Mouse (Mus musculus) hindbrain, embryonic 12.5 days (tissue): Measurements from ENCODE around the gene Kpna7. TPM values are rescaled to one million over a fixed set of nuclear protein-coding genes. Genes with fewer than 3 reads are reported as not detected.

Experiments
- ATAC-seq: fragments of 200-750 bp; cut with Nextera tagmentation; 2 replicates; pipeline ENCODE4 v1.8.0; 2017; ENCODE audit warnings: moderate TSS enrichment; ENCODE audit not compliant: low FRiP score
- H3K27ac ChIP-seq: fragments of 300-500 bp; sonication (generic); 2 replicates; pipeline ENCODE4 v1.5.1; 2016; ENCODE audit warnings: mild to moderate bottlenecking
- H3K27me3 ChIP-seq: fragments of 300-500 bp; sonication (generic); 2 replicates; pipeline ENCODE4 v1.6.1; 2016; ENCODE audit warnings: mild to moderate bottlenecking
- H3K36me3 ChIP-seq: fragments of 300-500 bp; sonication (generic); 2 replicates; pipeline ENCODE4 v1.6.1; 2016; ENCODE audit warnings: mild to moderate bottlenecking
- H3K4me1 ChIP-seq: fragments of 300-500 bp; sonication (generic); 2 replicates; pipeline ENCODE4 v1.6.1; 2016
- H3K4me2 ChIP-seq: fragments of 300-500 bp; sonication (generic); replicated peaks from 2 replicates; pipeline ENCODE4 v1.6.1; 2016; ENCODE audit warnings: mild to moderate bottlenecking
- H3K4me3 ChIP-seq: fragments of 300-500 bp; sonication (generic); 2 replicates; pipeline ENCODE4 v1.5.1; 2016; ENCODE audit warnings: mild to moderate bottlenecking
- H3K9ac ChIP-seq: fragments of 300-500 bp; sonication (generic); 2 replicates; pipeline ENCODE4 v1.6.1; 2016; ENCODE audit warnings: mild to moderate bottlenecking, moderate library complexity
- H3K9me3 ChIP-seq: fragments of 300-500 bp; sonication (generic); replicated peaks from 2 replicates; pipeline ENCODE4 v1.6.1; 2016; ENCODE audit warnings: mild to moderate bottlenecking
- WGBS: fragments of 180-500 bp; shearing (Covaris S2); methylation state at CpG from one replicate; pipeline ENCODE4 v1.1.7; 2016; 5-methylcytosine and 5-hydroxymethylcytosine counted together
- polyA plus RNA-seq: library from polyadenylated mRNA; unstranded; fragments of >200 nt; fragmentation: Nextera tagmentation; extraction: Ambion mirVana; gene quantifications from 2 replicates; pipeline ENCODE4 v1.2.1, GENCODE M21; 2016

The Kpna7 gene
- polyA plus RNA-seq, 1 experiment from 2014 or later = not detected

DNA sequence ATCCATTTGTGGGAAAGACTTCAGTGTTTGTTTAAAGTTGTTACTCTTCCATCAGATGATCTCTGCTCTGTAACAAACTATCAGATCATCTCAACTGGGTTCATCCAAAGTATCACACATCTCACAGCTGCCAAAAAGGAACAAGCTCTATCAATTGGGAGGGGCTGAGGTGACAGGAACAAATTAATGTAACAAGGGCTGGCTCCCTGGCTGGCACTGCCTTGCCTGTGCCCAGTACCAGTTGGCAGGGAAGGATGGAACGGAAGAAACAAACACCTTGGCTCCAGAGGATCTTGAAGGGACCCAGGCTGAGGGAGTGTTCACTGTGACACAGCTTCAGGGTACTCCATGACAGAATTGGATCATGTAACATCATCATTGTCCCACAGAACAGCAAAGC is 135.8 kb downstream of the Kpna7 start:
- H3K4me2 ChIP-seq = no peak overlapping the region
- no peak overlapping the region for H3K9ac ChIP-seq
- H3K9me3 ChIP-seq = no peaks in the 10 kb centered on the region
- no peak overlapping the region for H3K4me3 ChIP-seq
- 93% methylated on average over 1 of the region's 1 CpGs for WGBS
- H3K36me3 ChIP-seq = no peaks in the 10 kb centered on the region
- ATAC-seq = no peak
- no peak overlapping the region for H3K27ac ChIP-seq
- H3K27me3 ChIP-seq = no peaks in the 10 kb centered on the region
- peaks cover 14% of the 10 kb centered on the region; the same call in 1 of the 2 replicates for H3K4me1 ChIP-seq

DNA sequence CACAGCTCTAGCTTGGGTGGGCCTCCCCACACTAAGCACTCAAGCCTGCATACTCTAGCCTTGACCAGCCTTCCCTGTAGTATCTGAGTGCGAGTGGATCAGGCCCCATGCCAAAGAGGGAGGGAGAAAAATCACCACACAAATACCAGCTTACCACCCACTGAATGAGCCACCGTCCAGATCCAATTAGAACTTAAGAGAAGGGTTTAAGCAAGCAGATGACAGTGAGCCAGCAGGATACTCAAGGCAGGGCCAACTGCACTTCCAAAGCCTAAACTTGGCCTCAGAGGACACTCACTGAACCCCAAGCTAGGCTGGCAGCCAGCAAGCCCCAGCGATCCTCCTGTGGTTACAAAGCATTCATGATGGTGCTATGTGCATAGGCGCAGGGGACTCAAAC is 137.8 kb downstream of the Kpna7 start:
- ATAC-seq = no peak
- Histone ChIP-seq H3K27ac (no peak overlapping the region), H3K9ac (no peak overlapping the region), H3K4me1 (peaks cover 17% of the 10 kb centered on the region), H3K9me3 (no peaks in the 10 kb centered on the region), H3K27me3 (no peaks in the 10 kb centered on the region), H3K36me3 (no peaks in the 10 kb centered on the region), H3K4me3 (no peak overlapping the region), H3K4me2 (no peak overlapping the region)
- WGBS = 83% methylated on average over 4 of the region's 4 CpGs

DNA sequence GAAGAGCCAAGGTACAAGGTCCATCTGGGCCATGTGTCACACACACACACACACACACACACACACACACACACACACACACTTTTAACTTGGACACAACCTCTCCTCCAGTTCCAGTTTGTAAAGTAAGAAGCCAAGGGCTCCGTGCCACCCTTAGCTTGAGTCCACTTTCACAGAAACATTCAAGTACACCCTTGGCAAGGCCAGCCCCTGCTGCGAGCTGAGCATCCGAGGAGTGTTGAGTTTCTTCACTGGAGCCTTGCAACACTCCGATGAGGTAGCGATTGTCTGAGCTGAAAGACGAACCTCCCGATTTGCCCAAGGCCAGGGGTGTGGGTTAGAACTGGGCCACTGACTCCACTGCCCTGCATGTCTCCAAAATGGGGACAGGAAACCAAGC is 138.9 kb downstream of the Kpna7 start:
- WGBS = 80% methylated on average over 7 of the region's 7 CpGs
- Histone ChIP-seq H3K4me1 (peaks cover 20% of the 10 kb centered on the region), H3K4me3 (no peak overlapping the region), H3K27me3 (no peaks in the 10 kb centered on the region), H3K9me3 (no peaks in the 10 kb centered on the region), H3K4me2 (no peak overlapping the region), H3K36me3 (no peaks in the 10 kb centered on the region), H3K9ac (no peak overlapping the region), H3K27ac (no peak overlapping the region)
- ATAC-seq = no peak

DNA sequence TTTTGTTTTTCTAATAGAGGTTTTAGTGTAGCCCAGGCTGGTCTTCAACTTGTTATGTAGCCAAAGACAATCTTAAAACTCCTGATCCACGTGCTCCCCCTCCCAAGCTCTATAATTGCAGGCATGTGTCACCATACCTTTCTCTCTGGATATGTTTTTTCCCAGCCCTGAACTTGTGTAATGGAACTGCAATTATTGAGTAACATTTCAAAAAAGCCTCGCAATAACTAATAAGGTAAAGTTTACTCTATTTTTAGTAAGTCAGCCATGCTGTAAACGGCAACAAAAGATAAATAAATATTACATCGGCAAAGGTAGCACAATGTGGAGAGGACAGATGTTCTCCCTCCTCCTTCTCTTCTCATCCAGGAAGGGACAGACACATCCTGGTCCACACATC is 139.5 kb downstream of the Kpna7 start:
- no peak overlapping the region for H3K9ac ChIP-seq
- no peaks in the 10 kb centered on the region for H3K27me3 ChIP-seq
- no peaks in the 10 kb centered on the region for H3K9me3 ChIP-seq
- no peak overlapping the region for H3K4me3 ChIP-seq
- no peaks in the 10 kb centered on the region for H3K36me3 ChIP-seq
- H3K4me1 ChIP-seq = peaks cover 18% of the 10 kb centered on the region
- WGBS = 89% methylated on average over 4 of the region's 4 CpGs
- H3K4me2 ChIP-seq = no peak overlapping the region
- no peak for ATAC-seq
- no peak overlapping the region for H3K27ac ChIP-seq

DNA sequence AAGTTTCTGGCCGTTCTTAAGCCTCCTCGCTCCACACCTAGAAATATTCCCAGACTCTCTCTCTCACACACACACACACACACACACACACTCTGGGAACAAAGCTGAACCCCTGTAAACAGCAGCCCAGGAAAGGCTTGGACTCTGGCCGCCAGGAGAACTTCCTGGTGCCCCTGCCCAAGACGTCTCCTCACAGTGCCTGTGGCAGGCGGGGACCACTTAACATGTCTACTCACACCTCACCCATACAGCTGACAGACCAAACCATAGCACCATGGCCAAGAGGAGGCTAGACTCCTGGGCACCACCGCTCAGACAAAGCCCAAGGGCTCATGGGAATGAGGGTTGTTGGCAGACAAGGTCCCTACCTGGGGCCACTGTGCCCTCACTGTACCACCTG is 140.5 kb downstream of the Kpna7 start:
- H3K27me3 ChIP-seq = no peaks in the 10 kb centered on the region

DNA sequence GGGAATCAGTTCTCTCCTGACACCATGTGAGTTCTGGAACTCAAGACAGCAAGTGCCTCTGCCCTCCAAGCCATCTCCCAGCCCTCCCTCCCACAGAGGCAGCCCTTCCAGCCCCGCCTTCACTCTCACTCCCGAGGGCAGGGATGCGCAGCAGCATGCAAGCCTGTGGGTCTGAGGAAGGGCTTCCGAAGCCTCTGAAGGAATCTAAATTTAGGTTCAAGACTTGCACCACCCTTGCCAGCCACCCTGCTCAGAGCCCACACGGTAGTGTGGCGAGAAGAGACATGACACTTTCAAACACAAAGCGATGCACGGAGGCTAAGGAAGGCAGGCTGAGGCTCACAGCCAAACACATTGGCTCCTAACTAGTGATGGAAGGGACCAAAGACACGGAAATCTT is 141.4 kb downstream of the Kpna7 start:
- H3K27ac ChIP-seq = no peak overlapping the region
- peaks cover 14% of the 10 kb centered on the region; the same call in 1 of the 2 replicates for H3K4me1 ChIP-seq
- ATAC-seq = no peak
- no peaks in the 10 kb centered on the region for H3K27me3 ChIP-seq
- H3K4me2 ChIP-seq = no peak overlapping the region
- H3K4me3 ChIP-seq = no peak overlapping the region
- H3K9ac ChIP-seq = no peak overlapping the region
- 72% methylated on average over 9 of the region's 9 CpGs for WGBS
- H3K9me3 ChIP-seq = no peaks in the 10 kb centered on the region
- H3K36me3 ChIP-seq = no peaks in the 10 kb centered on the region

More for the DNA sequence above, 140.5 kb downstream of the Kpna7 start:
- H3K4me1 ChIP-seq = peaks cover 18% of the 10 kb centered on the region
- ATAC-seq = no peak
- H3K27ac ChIP-seq = no peak overlapping the region
- no peak overlapping the region for H3K4me3 ChIP-seq
- H3K9ac ChIP-seq = no peak overlapping the region
- H3K36me3 ChIP-seq = no peaks in the 10 kb centered on the region
- no peaks in the 10 kb centered on the region for H3K9me3 ChIP-seq
- H3K4me2 ChIP-seq = no peak overlapping the region
- WGBS = 84% methylated on average over 6 of the region's 6 CpGs

DNA sequence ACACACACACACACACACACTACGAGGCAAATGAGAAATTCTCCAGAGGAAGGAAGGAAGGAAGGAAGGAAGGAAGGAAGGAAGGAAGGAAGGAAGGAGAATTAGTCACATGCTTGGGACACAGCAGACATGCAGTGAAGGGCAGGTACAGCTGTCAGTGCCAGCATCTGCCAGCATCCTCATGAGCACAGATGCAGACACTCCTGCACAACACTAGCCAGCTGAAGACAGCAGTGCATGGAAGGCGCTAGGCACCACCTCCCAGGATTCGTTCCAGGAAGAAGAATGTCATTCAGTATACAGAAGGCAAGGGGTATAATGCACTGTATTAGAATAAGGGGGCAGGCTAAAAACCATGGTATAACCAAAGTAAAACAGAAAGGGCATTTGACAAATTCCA is 142.9 kb downstream of the Kpna7 start:
- no peak for ATAC-seq
- 82% methylated on average over 3 of the region's 3 CpGs for WGBS
- no peaks in the 10 kb centered on the region for H3K27me3 ChIP-seq
- H3K4me3 ChIP-seq = no peak overlapping the region
- no peaks in the 10 kb centered on the region for H3K36me3 ChIP-seq
- peak overlapping the region; percentile 23; the same call in 1 of the 2 replicates for H3K27ac ChIP-seq
- peaks cover 24% of the 10 kb centered on the region for H3K4me1 ChIP-seq
- H3K9me3 ChIP-seq = no peaks in the 10 kb centered on the region
- no peak overlapping the region for H3K9ac ChIP-seq
- H3K4me2 ChIP-seq = no peak overlapping the region

DNA sequence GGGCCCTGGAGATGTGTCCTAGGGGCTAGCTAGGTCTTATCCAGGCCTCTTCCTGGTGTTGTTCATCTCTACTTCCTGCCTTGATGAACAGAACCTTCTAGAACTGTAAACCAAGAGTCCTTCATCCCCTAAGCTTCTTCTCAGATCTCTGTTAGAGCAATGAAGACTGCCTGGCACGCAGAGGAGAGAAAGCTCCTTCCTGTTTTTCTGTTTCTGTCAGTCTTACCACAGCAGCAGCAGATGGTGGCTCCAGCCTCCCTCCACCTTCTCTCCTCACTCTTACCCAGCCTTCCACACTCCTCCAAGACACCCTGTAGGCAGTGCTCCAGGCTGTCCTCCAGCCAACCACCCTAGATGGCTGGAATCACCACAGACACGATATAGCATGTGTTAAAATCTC is 146.5 kb downstream of the Kpna7 start:
- no peak for ATAC-seq
- Histone ChIP-seq H3K4me2 (no peak overlapping the region), H3K36me3 (no peaks in the 10 kb centered on the region), H3K4me1 (peaks cover 32% of the 10 kb centered on the region), H3K4me3 (no peak overlapping the region), H3K27me3 (no peaks in the 10 kb centered on the region), H3K9ac (no peak overlapping the region), H3K27ac (no peak overlapping the region), H3K9me3 (no peaks in the 10 kb centered on the region)
- 87% methylated on average over 2 of the region's 2 CpGs for WGBS

Other genes with a start within 250 kb of the Kpna7 start
- 32.6 and 33.3 TPM in 2 replicates for gene Smurf1, start 118.2 kb downstream of the Kpna7 start, polyA plus RNA-seq
- gene Gm4871, start 51.3 kb downstream of the Kpna7 start, polyA plus RNA-seq = not detected in 2 replicates
- not detected in 2 replicates for gene 1700018F24Rik, start 41.0 kb downstream of the Kpna7 start, polyA plus RNA-seq
- gene Arpc1a, start 200 bp downstream of the Kpna7 start, polyA plus RNA-seq = 191 and 201 TPM in 2 replicates
- gene Arpc1b, start 30.2 kb upstream of the Kpna7 start, polyA plus RNA-seq = 95.5 and 108 TPM in 2 replicates
- gene Pdap1, start 56.2 kb upstream of the Kpna7 start, polyA plus RNA-seq = 111 and 144 TPM in 2 replicates
- 210 and 215 TPM in 2 replicates for gene Bud31, start 56.3 kb upstream of the Kpna7 start, polyA plus RNA-seq
- gene Ptcd1, start 83.1 kb upstream of the Kpna7 start, polyA plus RNA-seq = 20.6 and 21.3 TPM in 2 replicates
- 58.1 and 58.4 TPM in 2 replicates for gene Cpsf4, start 83.2 kb upstream of the Kpna7 start, polyA plus RNA-seq
- 476 and 529 TPM in 2 replicates for gene Atp5j2, start 108.0 kb upstream of the Kpna7 start, polyA plus RNA-seq
- 10.5 and 11.3 TPM in 2 replicates for gene Zkscan14, start 117.8 kb upstream of the Kpna7 start, polyA plus RNA-seq
- gene Zkscan5, start 120.5 kb upstream of the Kpna7 start, polyA plus RNA-seq = 17.9 and 20.2 TPM in 2 replicates
- 43.6 and 45.9 TPM in 2 replicates for gene Zfp655, start 147.7 kb upstream of the Kpna7 start, polyA plus RNA-seq
- 0.38 and 0.79 TPM in 2 replicates for gene Zscan25, start 196.5 kb upstream of the Kpna7 start, polyA plus RNA-seq